Mouse (Mus musculus) c-Kit-positive CD71-negative TER-119-negative erythroid progenitor cells, embryonic 14.5 days (primary cell): ENCODE measurements at regions not wholly inside any gene's neighbourhood (a gene's known extent, or its start where the extent isn't known, plus 50 kb on each side); places are given as distances from the start of the nearest gene placed in this dataset.
"Not testable (repeated sequence)": the region's sequence is repeated elsewhere in the genome, so short reads cannot be mapped to it uniquely, and the experiment has no call there.

Experiments used
- DNase-seq: peaks from one replicate; pipeline ENCODE4 v3.0.0-alpha.2; 2013; ENCODE audit warnings: low read depth

DNA sequence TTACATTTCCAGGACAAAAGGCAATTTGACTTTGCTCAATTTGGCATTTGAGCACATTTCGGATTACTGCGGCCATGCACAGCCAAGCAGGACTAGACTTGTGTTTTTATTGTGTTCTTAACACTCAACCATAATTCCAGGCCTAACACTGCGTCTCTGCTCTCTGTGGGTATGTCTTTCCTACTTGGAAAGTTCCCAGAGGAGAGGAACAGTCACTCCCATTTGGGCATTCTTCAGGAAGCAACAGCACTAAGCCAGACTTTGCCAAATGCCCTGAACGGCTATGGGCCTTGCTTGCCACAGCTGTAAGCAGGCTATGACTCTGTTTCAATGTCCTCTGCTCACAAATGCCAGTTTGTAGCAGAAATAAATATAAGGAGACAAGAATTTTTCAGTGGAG, 56.5 kb upstream of the Pdk3 start:
- no peak for DNase-seq

DNA sequence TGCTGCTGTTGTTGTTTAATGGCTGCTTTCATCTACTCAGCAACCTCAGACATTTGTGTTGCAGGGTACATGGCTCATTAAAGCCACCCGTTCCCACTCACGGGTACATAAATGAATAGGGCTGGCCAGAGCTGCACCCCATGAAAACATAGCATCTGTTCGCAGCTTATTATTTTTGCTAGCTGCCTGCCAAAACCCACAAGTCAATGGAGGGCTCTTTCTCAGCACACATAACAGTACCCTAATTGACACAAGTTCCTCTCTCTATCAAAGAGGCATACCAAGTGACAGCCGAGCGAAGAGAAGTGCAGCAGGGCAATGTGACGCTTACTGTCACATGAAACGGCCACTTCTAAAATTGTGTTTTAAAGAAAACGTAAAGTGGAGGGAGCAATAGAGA, 57.0 kb upstream of the Pdk3 start:
- DNase-seq, result no peak

DNA sequence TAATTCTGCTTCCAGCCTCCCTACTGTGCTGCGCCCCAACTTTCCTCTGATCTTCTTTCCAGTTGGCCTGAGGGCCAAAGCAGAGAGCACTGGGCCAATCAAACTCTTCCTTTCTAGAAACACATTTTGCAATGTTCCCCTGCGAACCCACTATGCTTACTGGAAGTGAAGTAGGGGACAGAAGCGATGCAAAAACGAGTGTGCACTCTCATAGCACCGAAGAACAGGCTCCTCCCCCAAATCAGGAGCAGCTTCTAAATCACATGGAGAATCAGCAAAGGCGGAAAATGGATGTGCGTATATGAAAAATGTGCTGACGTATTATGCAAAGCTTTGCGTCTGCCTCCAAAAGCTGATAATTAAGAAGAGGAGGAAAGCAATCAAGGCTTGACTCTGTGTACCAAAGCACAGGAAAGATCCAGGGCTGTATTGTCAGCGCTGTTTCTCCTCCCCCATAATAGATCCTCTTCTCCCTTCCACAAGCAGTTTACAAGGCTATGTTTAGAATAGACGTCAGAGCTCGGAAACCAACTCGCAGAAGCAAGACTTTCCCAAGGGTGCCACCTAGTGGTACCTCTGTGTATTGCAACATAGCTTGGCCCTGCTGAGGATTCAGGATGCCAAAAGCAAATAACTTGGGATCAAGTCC, 57.5 kb upstream of the Pdk3 start:
- peak; percentile 57 for DNase-seq

DNA sequence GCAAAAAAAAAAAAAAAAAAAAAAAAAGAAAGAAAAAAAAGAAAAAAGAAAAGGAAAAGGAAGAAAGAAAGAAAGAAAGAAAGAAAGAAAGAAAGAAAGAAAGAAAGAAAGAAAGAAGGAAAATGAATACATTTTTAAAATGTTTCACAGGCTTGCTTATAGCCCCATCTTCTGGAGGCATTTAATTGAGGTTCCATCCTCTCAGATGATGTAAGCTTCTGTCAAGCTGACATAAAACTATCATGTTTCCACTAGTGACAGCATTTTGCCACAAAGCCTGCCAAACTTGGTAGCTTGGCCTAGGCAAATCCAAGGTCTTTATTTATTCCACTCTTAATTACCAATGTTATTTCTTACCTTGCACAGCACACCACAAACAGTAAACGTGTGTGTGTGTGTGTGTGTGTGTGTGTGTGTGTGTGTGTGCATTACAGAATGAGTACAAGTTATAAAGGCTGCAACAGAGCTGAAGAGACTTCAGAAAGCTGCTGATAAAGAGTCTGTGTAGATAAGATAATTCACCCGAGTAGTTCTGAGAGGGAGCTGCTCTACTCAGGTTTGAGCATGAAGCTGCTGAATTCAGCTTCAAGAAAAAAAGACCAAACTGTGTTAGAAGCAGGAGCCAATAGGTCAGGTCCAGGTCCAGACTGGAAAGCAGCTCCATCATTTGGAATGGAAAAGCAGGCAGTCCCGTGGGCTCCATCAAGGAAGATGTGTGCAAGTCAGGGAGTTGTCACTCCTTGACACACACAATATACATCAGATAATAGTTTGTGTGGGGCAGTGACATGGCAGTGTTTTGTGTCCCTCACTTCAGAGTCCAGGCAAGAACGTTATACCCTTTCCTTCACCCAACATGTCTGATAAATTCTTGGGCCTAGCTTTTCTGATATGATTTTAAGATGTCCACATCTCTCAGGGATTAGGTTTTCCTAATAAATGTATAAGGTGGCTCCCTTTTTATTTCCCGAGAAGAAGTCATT, 65.1 kb upstream of the Pdk3 start:
- no peak for DNase-seq

DNA sequence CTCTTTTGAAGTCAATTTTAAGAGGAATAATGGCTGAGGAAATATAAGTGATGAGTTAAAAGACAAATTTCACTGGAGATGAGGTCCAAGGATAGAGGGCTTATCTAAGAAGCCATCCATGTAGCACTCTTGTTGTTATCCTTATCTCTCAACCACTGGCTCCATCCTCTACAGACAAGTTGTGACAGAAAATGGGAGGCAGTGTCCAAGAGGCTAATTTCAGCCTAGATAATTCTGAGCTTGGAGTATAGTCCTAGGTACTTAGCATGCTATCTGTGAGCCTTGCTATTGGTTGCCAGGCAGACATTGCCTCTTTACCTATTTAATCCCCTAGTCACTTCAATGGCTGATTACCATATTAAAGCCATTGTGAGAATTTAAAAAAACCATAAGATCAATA, 65.2 kb upstream of the AU015836 start:
- no peak for DNase-seq

DNA sequence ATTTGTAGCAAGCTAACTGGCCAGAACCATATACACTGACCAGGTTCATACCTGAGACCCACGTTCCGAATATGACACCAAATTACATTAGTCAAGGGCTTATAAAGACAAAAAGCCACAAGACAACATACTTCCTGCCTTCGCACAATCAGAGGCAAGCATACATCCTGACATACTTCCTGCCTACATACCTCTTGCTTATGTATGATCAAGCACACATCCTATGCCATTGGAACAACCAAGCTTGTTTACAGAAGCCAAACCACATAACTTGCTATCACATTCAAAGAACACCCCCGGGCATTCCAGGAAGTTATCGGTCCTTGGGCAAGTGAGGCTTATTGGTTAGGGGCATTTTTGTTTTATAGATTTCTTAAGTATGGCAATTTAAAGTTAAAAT, 62.9 kb upstream of the AU015836 start:
- DNase-seq, result no peak

DNA sequence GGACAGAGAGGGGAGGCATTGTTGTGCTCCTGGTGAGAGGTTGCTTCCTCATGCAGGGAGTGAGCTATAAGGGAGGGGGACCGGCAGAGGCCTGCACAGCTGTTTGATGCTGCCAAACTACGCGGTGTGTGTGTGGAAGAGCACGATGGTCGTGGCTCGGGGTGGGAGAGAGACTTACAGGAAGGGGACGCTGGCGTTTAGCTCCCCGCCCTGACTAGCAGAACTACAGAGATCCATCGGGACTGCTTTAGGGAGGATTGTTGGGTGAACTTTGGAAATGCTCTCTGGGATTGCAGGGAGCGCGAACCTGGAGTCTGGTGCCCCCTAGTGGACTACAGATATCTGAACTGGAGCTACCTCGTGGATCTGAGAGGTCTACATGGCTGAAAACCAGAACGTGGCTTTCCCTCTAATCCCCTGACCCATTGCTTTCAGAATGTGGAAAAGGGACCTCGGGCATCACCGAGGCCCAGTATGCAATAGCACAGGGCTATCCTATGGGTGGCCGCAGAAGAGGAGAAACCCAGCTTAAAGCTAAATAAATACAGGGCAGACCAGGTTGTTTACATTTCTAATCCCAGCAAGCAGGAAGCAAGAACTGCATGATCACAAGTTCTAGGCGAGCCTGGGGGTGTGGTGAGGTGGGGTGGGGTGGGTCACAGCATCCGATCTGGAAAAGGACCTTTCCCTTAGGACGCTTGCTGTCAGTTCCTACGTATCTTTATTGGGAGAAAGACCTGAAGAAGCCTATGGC, 57.2 kb upstream of the AU015836 start:
- DNase-seq, result no peak

DNA sequence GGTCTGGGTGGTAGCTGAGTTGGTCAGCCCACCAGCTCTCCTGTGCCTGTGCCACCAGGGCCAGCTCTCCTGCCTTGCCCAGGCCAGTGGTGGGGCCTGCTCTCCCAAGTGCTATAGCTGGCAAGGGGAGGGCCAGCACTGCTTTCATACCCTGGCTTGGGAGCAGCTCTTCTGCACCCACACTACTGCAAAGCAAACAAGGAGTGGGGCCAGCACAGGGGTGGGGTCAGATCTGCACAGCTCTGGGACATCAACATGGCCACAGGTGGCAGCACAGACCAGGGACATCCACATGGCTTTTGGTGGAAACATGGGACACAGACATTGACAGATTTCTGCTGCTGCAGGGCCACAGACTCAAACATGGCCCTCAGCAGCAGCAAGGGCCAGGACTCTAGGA, 52.9 kb upstream of the AU015836 start:
- DNase-seq, result no peak

DNA sequence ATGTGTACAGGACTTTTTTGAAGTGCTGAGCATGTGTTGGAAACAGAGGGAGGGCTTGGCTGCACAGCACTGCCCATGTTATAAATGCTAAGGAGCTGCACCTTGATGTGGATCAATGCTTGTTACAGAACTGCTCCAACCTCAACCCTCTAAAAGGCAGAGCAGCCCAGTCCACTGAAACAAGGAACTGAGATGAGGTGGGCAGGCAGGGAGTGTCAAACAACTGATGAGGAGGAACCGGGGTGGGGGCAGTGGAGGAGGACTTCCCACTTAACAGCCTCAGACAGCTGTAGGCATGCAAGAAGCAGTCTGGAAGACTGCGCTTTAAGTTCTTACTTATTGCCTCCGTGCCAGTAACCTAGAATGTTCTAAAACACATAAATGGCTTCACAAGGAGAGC, 51.1 kb upstream of the AU015836 start:
- not testable (repeated sequence) for DNase-seq
